Mouse (Mus musculus): ENCODE results near the gene Klrd1. TPM values are rescaled to one million over a fixed set of nuclear protein-coding genes. Genes with fewer than 3 reads are reported as not detected.
A peak's percentile ranks its signal among the peaks of the same experiment; 100 is the strongest.
"Not testable (repeated sequence)": the region's sequence is repeated elsewhere in the genome, so short reads cannot be mapped to it uniquely, and the experiment has no call there.

The Klrd1 gene
- not detected for polyA plus RNA-seq (2017; shearing (Covaris generic))

GRCm38 (mm10) chr6:129591508-129591907, at the start of gene Klrd1:
Gene Klrd1, plus strand, starts transcription at chr6:129591782.
- no peak for ATAC-seq

GRCm38 (mm10) chr6:129541931-129542330, 49.7 kb upstream of the Klrd1 start:
- no peak for ATAC-seq

- ATAC-seq = no peak
Observed at GRCm38 (mm10) chr6:129542540-129542939, 49.0 kb upstream of the Klrd1 start.

- ATAC-seq = peak; percentile 79
Observed at GRCm38 (mm10) chr6:129543709-129544606, 47.6 kb upstream of the Klrd1 start.

GRCm38 (mm10) chr6:129547277-129547676, 44.3 kb upstream of the Klrd1 start:
- peak; percentile 50 for ATAC-seq

GRCm38 (mm10) chr6:129548009-129548408, 43.6 kb upstream of the Klrd1 start:
- no peak for ATAC-seq

- ATAC-seq = no peak
Observed at GRCm38 (mm10) chr6:129557298-129558023, 34.1 kb upstream of the Klrd1 start.

- ATAC-seq = peak; percentile 91
Observed at GRCm38 (mm10) chr6:129558946-129559640, 32.5 kb upstream of the Klrd1 start.

GRCm38 (mm10) chr6:129559641-129560027, 31.9 kb upstream of the Klrd1 start:
- ATAC-seq = no peak

GRCm38 (mm10) chr6:129565257-129565656, 26.3 kb upstream of the Klrd1 start:
- no peak for ATAC-seq

GRCm38 (mm10) chr6:129575315-129575714, 16.3 kb upstream of the Klrd1 start:
- peak; percentile 45 for ATAC-seq

- ATAC-seq = no peak
Observed at GRCm38 (mm10) chr6:129577605-129578004, 14.0 kb upstream of the Klrd1 start, which contains the start of gene Klre1. Gene Klre1, plus strand, starts transcription at chr6:129577905.

- ATAC-seq = no peak
Observed at GRCm38 (mm10) chr6:129581274-129581673, 10.3 kb upstream of the Klrd1 start.

- ATAC-seq = no peak
Observed at GRCm38 (mm10) chr6:129581896-129582295, 9.7 kb upstream of the Klrd1 start.

- ATAC-seq = no peak
Observed at GRCm38 (mm10) chr6:129583014-129583413, 8.6 kb upstream of the Klrd1 start.

- peak; percentile 78 for ATAC-seq
Observed at GRCm38 (mm10) chr6:129608372-129608771, 16.8 kb downstream of the Klrd1 start.

- no peak for ATAC-seq
Observed at GRCm38 (mm10) chr6:129623735-129624134, 32.2 kb downstream of the Klrd1 start, which contains the start of gene Klrk1. Gene Klrk1, minus strand, starts transcription at chr6:129623864.

- not testable (repeated sequence) for ATAC-seq
Observed at GRCm38 (mm10) chr6:129631046-129631445, 39.5 kb downstream of the Klrd1 start.

GRCm38 (mm10) chr6:129643237-129643636, 51.7 kb downstream of the Klrd1 start, which contains the start of gene Klrc3:
Gene Klrc3, minus strand, starts transcription at chr6:129643337.
- ATAC-seq = not testable (repeated sequence)

GRCm38 (mm10) chr6:129644054-129644453, 52.5 kb downstream of the Klrd1 start:
- ATAC-seq = not testable (repeated sequence)

Measured in CD4-positive, CD25-positive, alpha-beta regulatory T cell, adult 4 months (primary cell).